Mouse (Mus musculus): Measurements from ENCODE around the gene Klhl35.

Klhl35 gene

DNA sequence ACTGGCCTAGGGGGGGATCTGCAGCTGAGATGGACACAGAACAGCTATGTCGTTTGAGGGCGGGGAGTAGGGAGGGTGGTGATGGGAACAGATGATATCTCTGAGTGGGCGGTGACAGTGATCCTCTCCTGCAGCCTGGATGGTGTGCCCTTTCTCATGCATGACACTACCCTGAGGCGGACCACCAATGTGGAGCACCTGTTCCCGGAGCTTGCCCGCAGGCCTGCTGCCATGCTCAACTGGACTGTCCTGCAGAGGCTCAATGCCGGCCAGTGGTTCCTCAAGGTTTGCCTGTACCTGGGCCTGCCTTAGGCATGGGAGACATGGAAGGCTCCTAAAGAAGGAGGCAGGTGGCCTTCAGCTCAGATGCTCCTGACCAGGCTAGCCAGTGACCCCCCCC, 12.9 kb upstream of the Klhl35 start:
- DNase-seq (ENCODE audit: low spot score) = no peak

GRCm38 (mm10) chr7:99454044-99454443, 11.8 kb upstream of the Klhl35 start:
- DNase-seq (ENCODE audit: low spot score) = no peak

DNA sequence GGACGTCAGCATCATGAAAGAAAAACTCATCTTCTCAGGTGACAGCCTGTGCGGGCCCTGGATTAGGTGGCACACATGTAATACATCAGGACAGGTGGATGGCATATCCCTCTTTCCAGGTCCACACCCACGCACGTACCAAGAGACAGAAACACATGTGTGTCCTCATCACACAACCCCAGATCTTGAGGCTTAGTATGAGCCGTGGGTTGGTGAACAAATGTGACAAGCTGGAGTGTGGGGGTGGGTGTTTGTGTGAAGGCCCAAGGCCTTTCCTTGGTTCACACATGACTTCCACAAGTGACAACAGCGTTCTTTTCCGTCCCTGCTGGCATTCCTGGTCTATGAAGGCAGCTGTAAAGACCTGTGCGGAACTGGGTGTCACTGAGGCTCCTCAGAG, 7.0 kb upstream of the Klhl35 start:
- DNase-seq (ENCODE audit: low spot score) = no peak

DNA sequence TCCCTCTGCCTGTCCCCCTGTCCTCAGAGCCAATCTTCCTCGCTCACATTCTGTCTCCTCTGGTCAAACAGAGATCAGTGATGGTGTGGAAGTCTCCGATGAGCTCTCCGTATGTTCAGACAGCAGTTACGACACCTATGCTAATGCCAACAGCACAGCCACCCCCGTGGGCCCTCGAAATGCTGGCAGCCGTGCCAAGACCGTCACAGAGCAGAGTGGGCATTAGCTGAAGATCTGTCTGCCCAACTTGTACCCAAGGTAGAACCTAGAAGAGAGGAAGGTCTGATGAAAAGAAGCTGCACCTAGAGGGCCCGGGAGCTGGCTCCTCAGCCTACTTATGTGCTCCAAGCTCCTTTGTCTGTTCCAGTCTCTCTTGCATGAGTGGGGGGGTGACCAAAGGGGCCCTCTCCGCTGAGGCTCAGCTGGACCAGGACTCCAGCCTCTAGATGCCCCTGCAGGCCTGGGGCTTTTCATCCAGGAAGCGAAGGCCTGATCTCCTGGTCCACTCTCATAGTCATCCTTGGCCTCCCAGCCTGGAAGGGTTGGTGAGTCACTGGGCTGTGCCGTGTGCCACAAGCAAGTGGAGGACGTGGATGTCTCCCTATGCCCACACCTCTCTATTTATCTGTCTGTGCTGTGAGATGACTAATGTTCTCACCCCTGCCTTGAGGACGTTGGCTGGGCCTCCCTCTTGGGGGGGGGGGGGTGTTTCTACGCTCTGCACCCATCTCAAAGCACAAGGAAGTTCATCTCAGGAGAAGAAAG, 5.7 kb upstream of the Klhl35 start:
- DNase-seq (ENCODE audit: low spot score) = no peak

GRCm38 (mm10) chr7:99463120-99463519, 2.7 kb upstream of the Klhl35 start:
- no peak for DNase-seq (ENCODE audit: low spot score)

- DNase-seq (ENCODE audit: low spot score) = no peak
Observed at GRCm38 (mm10) chr7:99467916-99468282, 2.1 kb downstream of the Klhl35 start.

DNA sequence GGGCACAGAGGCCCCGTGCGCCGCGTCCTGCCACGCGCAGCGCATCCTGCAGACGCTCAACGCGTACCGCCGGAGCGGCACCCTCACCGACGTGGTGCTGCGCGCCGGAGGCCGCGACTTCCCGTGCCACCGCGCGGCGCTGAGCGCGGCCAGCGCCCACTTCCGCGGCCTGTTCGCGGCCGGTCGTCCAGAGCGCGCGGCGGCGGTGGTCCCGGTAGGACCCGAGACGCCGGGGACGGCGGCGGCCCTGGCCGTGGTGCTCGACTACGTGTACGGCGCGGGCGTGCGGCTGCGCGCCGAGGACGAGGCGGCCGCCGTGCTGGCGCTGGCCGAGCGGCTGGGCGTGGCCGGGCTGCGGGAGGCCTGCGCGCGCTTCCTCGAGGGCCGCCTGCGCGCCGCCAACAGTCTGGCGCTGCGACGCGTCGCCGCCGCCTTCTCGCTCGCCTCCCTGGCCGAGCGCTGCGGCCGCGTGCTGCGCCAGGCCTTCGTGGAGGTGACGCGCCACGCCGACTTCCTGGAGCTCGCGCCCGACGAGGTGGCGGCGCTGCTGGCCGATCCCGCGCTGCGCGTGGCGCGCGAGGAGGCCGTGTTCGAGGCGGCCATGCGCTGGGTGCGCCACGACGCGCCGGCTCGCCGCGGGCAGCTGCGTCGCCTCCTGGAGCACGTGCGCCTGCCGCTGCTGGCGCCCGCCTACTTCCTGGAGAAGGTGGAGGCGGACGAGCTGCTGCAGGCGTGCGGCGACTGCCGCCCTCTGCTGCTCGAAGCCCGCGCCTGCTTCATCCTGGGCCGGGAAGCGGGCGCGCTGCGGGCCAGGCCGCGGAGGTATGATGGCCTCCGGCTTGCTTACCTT, 2.7 kb downstream of the Klhl35 start:
- DNase-seq (ENCODE audit: low spot score) = peak; percentile 55

- DNase-seq (ENCODE audit: low spot score) = no peak
Observed at GRCm38 (mm10) chr7:99469680-99470405, 4.0 kb downstream of the Klhl35 start.

DNA sequence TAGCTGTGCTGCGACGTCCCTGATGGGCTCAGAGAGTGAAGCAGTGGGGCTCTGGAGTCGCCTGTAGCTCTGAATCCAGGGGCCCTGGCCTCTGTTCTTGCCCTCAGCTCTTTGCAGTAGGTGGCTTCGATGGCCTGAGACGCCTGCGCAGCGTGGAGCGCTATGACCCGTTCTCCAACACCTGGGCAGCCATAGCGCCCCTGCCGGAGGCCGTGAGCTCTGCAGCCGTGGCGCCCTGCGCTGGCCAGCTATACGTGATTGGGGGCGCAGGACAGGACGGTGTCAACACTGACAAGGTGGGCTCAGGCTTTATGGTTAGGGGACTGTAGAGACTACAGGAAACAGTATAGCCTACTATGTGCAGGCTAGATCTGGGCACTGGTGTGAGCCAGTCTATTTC, 5.8 kb downstream of the Klhl35 start:
- DNase-seq (ENCODE audit: low spot score) = no peak

- DNase-seq (ENCODE audit: low spot score) = no peak
Observed at GRCm38 (mm10) chr7:99473638-99474407, 8.0 kb downstream of the Klhl35 start.

GRCm38 (mm10) chr7:99474836-99475561, 9.2 kb downstream of the Klhl35 start:
- no peak for DNase-seq (ENCODE audit: low spot score)

DNA sequence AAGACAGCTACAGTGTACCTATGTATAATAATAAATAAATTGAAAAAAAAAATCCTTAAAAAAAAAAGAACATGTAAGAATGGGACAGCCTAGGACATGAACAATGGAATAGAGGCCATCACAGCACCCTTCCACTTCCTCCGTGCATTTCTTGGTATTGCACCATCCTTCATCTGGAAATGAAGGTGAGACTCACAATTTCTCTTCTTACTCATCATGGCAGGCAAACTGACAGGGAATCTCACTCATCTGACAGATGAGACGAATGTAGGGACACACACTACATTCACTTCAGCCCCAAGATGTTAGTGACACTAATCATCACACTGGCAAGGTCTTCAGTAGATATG, 9.7 kb downstream of the Klhl35 start:
- no peak for DNase-seq (ENCODE audit: low spot score)

GRCm38 (mm10) chr7:99476558-99477114, 10.8 kb downstream of the Klhl35 start:
- no peak for DNase-seq (ENCODE audit: low spot score)

- DNase-seq (ENCODE audit: low spot score) = no peak
Observed at GRCm38 (mm10) chr7:99477235-99477634, 11.4 kb downstream of the Klhl35 start.

DNA sequence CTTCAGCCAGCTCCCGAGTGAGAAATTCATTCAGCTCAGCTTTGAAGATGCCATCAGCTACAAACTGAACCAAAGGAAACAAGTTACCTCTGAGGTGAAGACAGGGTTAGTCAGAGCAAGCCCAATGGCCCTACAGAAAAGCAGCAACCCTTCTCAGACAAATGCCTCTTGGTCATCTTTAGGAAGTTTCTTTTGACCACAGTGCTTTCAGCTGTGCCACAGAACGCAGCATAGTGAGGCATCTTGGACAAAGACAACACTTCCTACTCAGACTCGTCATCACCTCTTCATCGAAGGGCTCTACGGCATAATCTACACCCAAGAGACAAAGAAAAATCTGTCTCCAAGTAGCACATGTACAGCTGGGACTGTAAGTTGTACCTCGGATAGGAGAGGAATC, 16.8 kb downstream of the Klhl35 start:
- no peak for DNase-seq (ENCODE audit: low spot score)

GRCm38 (mm10) chr7:99483271-99483923, 17.6 kb downstream of the Klhl35 start, which contains the start of gene Rps3:
TSS of gene Rps3 (minus strand) at chr7:99483738.
- DNase-seq (ENCODE audit: low spot score) = peak; percentile 91

DNA sequence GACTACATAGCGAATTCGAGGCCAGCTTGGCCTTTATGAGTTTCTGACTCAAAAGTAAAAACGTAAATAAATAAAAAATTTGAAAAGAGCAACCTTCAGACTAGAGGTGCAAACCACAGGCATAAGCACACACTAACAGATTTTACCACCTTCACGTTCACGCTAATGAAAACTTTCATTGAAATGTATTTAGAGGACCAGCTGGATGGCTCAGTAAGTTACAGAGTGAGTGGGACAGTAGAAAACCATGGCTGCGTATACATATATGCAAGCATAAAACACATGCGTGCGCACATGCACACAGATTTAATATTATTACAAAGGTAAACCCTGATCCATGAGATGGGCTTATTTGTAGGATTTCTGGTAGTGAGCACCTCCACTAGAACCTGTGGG, 18.1 kb downstream of the Klhl35 start:
- DNase-seq (ENCODE audit: low spot score) = no peak

GRCm38 (mm10) chr7:99484679-99485078, 18.9 kb downstream of the Klhl35 start:
- DNase-seq (ENCODE audit: low spot score) = no peak

DNA sequence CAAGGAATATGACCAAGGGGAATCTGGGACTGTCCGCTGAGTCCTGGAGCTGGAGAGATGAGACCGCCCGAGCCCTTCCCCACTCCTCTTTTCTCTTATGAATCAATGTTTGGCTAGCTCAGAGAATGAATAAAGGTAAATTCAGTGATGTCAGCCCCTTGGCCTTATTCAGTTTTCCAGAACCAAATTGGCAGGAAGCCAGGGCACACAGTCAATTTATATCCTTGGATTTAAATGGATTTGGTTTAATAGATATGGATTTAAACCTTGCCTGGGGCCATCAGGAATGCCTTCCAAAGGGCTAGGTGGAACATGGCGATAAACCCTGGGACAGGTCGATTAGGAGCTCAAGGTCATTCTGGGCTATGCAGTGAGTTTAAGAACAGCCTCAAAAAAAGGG, 23.9 kb downstream of the Klhl35 start:
- no peak for DNase-seq (ENCODE audit: low spot score)

- DNase-seq (ENCODE audit: low spot score) = no peak
Observed at GRCm38 (mm10) chr7:99499128-99499527, 33.3 kb downstream of the Klhl35 start.

All from ovary, adult 18-20 months (tissue).